Mouse (Mus musculus): ENCODE measurements at regions not wholly inside any gene's neighbourhood (a gene's known extent, or its start where the extent isn't known, plus 50 kb on each side); places are given as distances from the start of the nearest gene placed in this dataset.

DNA sequence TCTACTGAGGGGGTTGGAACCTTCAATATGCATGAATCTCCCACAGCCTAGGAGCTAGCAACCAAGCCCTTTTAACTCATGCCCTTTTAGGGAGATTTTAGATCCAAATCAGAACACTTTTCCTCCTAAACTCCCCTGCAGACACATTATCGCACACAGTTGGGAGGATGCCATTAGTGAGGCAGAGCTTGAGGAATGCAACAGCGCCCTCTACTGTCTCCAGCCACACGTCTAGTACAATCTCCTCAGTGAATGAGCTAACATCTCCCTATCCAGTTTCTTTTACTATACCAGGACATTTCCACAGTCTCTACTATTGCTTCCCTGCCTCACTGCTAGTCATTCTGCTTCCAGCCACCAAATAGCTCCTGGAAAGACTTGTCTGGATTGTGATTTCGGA lies 59.3 kb downstream of the 1700080O16Rik start:
- peak; percentile 5 to 17 for DNase-seq (ENCODE audit: low spot score in 2 of 2)

- no peak for DNase-seq (ENCODE audit: low spot score in 2 of 2)
Measured at GRCm38 (mm10) chrX:51911566-51911965, 61.0 kb downstream of the 1700080O16Rik start.

DNA sequence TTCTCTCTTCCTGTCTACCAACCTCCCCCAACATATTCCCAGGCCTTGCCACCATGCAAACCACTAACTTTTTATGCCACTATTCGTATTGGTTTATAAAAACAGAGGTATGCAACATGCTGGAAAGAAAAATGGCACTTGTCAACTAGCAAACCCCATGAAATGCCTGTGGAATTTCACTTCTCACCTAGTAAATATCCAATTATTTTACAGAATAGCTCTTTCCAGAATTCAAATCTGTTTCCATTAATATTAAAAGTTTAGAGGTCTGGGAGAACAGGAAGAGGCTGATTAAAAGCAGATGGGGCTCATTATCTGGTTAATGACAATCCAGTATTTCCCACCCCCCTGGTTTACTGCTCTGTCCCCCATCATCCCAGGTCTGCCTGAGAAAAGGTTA lies 62.0 kb downstream of the 1700080O16Rik start:
- no peak for DNase-seq (ENCODE audit: low spot score in 2 of 2)

DNA sequence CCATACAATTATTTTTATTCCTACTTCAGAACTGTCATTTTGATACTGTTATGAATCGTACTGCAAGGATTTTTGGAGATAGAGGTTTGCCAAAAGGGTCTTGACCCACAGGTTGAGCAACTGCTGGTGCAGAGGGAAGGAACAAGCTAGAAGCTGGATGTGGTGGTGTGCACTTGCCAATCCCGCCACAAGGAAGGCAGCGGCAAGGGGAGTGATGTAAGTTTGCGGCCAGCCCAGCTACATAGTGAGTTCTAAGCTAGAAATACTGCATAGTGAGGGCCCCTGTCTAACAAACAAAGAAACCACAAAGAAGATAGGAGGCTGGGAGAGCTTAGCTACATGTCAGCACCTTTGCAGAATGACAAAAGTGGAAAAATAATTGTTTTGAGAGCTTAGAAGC lies 74.1 kb downstream of the 1700080O16Rik start:
- no peak for DNase-seq (ENCODE audit: low spot score in 2 of 2)

- DNase-seq (ENCODE audit: low spot score in 2 of 2) = no peak
Measured at GRCm38 (mm10) chrX:51897059-51897458, 75.5 kb downstream of the 1700080O16Rik start.

- DNase-seq (ENCODE audit: low spot score in 2 of 2) = no peak
Measured at GRCm38 (mm10) chrX:51895646-51896190, 76.9 kb downstream of the 1700080O16Rik start.

- no peak for DNase-seq (ENCODE audit: low spot score in 2 of 2)
Measured at GRCm38 (mm10) chrX:51892716-51893115, 79.9 kb downstream of the 1700080O16Rik start.

DNA sequence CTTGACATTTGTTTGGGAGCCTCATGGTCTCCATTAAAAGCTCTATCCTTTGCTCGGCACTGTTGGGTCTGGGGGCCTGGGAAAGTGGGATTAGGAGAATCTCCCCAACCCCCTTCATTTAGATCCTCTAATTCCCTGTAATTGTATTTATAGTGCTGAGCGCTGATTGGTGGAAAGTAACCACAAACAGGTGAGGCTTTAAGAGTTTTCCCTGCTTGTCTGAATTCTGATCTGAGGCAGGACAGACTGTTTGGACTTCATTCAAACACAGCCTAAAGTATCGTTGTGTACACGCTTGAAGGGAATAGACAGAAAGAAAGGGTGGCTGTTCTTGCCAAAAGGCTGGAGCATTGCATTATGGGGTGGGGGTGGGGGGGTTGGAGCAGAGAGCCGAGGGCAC lies 85.1 kb upstream of the Usp26 start:
- DNase-seq (ENCODE audit: low spot score in 2 of 2) = no peak

All from urinary bladder, adult 18-20 months (tissue).